Comparison of ENCODE assay signal across 8 mouse cellular contexts in the genomic region with DNA sequence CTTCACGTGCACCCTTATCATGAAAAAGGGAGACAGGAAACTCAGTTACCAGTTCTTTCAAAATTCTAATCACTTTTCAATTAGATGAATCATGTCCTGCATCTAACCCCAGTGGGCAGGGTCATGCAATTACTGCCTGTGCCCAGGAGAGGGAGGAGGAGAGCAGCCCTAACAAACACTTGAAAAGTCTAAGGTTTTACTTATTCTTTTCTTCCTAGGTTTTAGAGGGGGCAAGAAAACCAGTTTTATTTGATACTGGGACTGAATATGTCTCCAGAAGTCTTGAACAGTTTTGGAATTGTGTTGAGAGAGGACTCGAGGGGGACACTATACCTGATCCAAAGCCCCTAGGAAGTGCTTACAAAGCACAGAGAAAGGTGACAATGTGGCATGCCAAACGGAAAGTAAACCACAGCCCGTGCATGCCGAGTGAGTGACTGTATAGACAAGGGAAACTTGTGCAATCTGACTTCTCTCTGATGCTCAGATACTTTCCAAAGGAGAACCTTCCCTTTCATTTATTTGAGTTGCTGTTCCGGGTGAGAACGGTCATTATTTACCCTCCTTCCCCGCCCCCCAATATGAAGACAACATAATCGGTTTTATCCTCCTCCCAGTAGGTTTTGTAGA.
A peak's percentile ranks its signal among the peaks of the same experiment; 100 is the strongest.
DNase-seq lines count a peak whose midpoint lies in the region; ATAC-seq and TF ChIP-seq lines count a peak whose summit lies in the region.

No protein-coding gene starts in this region.

- no peak overlapping the region for H3K27ac ChIP-seq in forebrain, postnatal 0 days (ENCODE audit: low read depth, low read length)
- no peak overlapping the region for H3K27ac ChIP-seq in forebrain, embryonic 10.5 days
- H3K27ac ChIP-seq in intestine, embryonic 15.5 days = no peak overlapping the region

- no peaks in the 10 kb centered on the region for H3K9me3 ChIP-seq in forebrain, postnatal 0 days (ENCODE audit: low read length)
- no peaks in the 10 kb centered on the region for H3K9me3 ChIP-seq in forebrain, embryonic 10.5 days
- H3K9me3 ChIP-seq in intestine, embryonic 15.5 days = no peaks in the 10 kb centered on the region

- H3K27me3 ChIP-seq in forebrain, postnatal 0 days (ENCODE audit: insufficient read depth, low read length) = no peaks in the 10 kb centered on the region
- H3K27me3 ChIP-seq in forebrain, embryonic 10.5 days (ENCODE audit: poor library complexity, severe bottlenecking) = peaks cover 17% of the 10 kb centered on the region; the same call in 1 of the 2 replicates
- 0 out of 2 replicates have a peak, but pooled peaks cover 7% of the 10 kb centered on the region for H3K27me3 ChIP-seq in intestine, embryonic 15.5 days (replicated peaks)

- H3K36me3 ChIP-seq in forebrain, postnatal 0 days (ENCODE audit: insufficient read depth) = no peaks in the 10 kb centered on the region
- H3K36me3 ChIP-seq in forebrain, embryonic 10.5 days (replicated peaks) = no peaks in the 10 kb centered on the region
- no peaks in the 10 kb centered on the region for H3K36me3 ChIP-seq in intestine, embryonic 15.5 days

- H3K9ac ChIP-seq in forebrain, postnatal 0 days = no peak overlapping the region
- H3K9ac ChIP-seq in intestine, embryonic 15.5 days = no peak overlapping the region; the same call in 1 of the 2 replicates

- TF ChIP-seq CTCF in forebrain, postnatal 0 days (IDR thresholded peaks at IDR 0.05; ENCODE audit: low read depth) = peak; percentile 68

- WGBS in forebrain, postnatal 0 days = 45% methylated on average over 9 of the region's 9 CpGs
- 57% methylated on average over 9 of the region's 9 CpGs for WGBS in forebrain, embryonic 10.5 days
- WGBS in intestine, embryonic 15.5 days = 39% methylated on average over 9 of the region's 9 CpGs

- DNase-seq in forebrain, postnatal 0 days = no peak
- no peak for DNase-seq in forebrain, embryonic 10.5 days (ENCODE audit: extremely low spot score, low spot score)
- peak; percentile 50 for DNase-seq in A20 (ENCODE audit: low read depth, low spot score)
- DNase-seq in brain, adult 2 months (ENCODE audit: low read depth, low spot score) = peak; percentile 24
- no peak for DNase-seq in left cerebral cortex, adult 8-10 months (ENCODE audit: low spot score in 2 of 2)

- no peak overlapping the region for H3K4me3 ChIP-seq in forebrain, postnatal 0 days (ENCODE audit: low read depth, low read length)
- no peak overlapping the region for H3K4me3 ChIP-seq in forebrain, embryonic 10.5 days
- H3K4me3 ChIP-seq in intestine, embryonic 15.5 days (replicated peaks) = no peak overlapping the region; the same call in 1 of the 2 replicates

- no peak overlapping the region for H3K4me2 ChIP-seq in forebrain, postnatal 0 days (ENCODE audit: low read depth)
- H3K4me2 ChIP-seq in intestine, embryonic 15.5 days (replicated peaks) = peak overlapping the region; percentile 41

- no peak for ATAC-seq in forebrain, postnatal 0 days
- no peak for ATAC-seq in intestine, embryonic 15.5 days
- peak; percentile 82 for ATAC-seq in megakaryocyte progenitor cell, adult 5-6 weeks (replicated peaks; ENCODE audit: poor library complexity)
- ATAC-seq in erythroid progenitor cell, adult 5-6 weeks (replicated peaks; ENCODE audit: low FRiP score, poor library complexity, severe bottlenecking) = no peak

- H3K4me1 ChIP-seq in forebrain, postnatal 0 days (ENCODE audit: insufficient read depth) = no peaks in the 10 kb centered on the region
- peaks cover 12% of the 10 kb centered on the region for H3K4me1 ChIP-seq in forebrain, embryonic 10.5 days
- no peaks in the 10 kb centered on the region for H3K4me1 ChIP-seq in intestine, embryonic 15.5 days (replicated peaks)

Comparison
In these comparisons a context has a peak if more than half of its experiments do, and no peak if none do; other contexts are left out.
1. DNase-seq: peak in A20 (single experiment) and brain, adult 2 months (single experiment); none in forebrain, postnatal 0 days (single experiment), forebrain, embryonic 10.5 days (single experiment) and left cerebral cortex, adult 8-10 months (0 of 2).